Mouse (Mus musculus) ES-E14 (cell line): ENCODE data around the gene Psmd11.

Experiments used
- CHD2 ChIP-seq: IDR thresholded peaks from 2 replicates; pipeline ENCODE4 v1.6.1; 2014; ENCODE audit warnings: mild to moderate bottlenecking, low read depth, low read length, inconsistent platforms
- ZC3H11A ChIP-seq: IDR thresholded peaks from 2 replicates; pipeline ENCODE4 v1.6.1; 2012; ENCODE audit warnings: low read depth, mild to moderate bottlenecking, inconsistent platforms, low read length, borderline replicate concordance

GRCm38 (mm10) chr11:80521148-80521547, 92.7 kb downstream of the Psmd11 start:
- TF ChIP-seq ZC3H11A: no peak
- no peak for TF ChIP-seq CHD2
